Mouse (Mus musculus): ENCODE measurements around the gene Ubr2. TPM values are rescaled to one million over a fixed set of nuclear protein-coding genes. Genes with fewer than 3 reads are reported as not detected.

Ubr2 gene
- polyA plus RNA-seq, 1 experiment from 2014 or later, result 15.8 TPM

DNA sequence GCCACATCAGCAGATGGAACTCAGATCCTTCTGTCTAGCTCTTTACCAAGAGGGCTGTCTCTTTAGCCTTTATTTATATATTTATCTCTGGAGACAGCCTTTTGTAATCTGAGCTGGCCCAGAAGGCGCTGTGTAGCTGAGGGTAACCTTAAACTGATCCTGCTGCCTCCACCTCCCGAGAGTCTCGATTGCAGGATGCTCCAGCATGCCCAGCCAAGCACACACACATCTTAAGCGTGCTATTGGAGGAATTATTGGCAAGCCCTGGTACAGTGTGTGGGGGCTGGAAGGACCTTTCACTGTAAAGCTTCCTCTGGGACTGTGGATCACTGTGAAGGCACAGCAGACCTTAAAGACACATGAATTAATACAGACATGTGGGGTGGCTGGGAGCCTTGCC is 91.4 kb downstream of the Ubr2 start:
- H3K9ac ChIP-seq, result no peak overlapping the region
- H3K9me3 ChIP-seq, result no peaks in the 10 kb centered on the region
- no peak for ATAC-seq (ENCODE audit: insufficient read depth, low FRiP score, low read depth)
- no peak overlapping the region for H3K4me2 ChIP-seq
- H3K27ac ChIP-seq, result no peak overlapping the region
- no peaks in the 10 kb centered on the region for H3K36me3 ChIP-seq
- H3K27me3 ChIP-seq (replicated peaks), result no peaks in the 10 kb centered on the region
- H3K4me3 ChIP-seq (replicated peaks), result no peak overlapping the region
- no peaks in the 10 kb centered on the region for H3K4me1 ChIP-seq
- WGBS, result 18% methylated on average over 4 of the region's 4 CpGs

GRCm38 (mm10) chr17:46915129-46915528 is 95.2 kb downstream of the Ubr2 start:
- WGBS, result 53% methylated on average over 3 of the region's 3 CpGs
- no peak overlapping the region for H3K27ac ChIP-seq
- H3K9me3 ChIP-seq, result no peaks in the 10 kb centered on the region
- no peaks in the 10 kb centered on the region for H3K27me3 ChIP-seq (replicated peaks)
- H3K4me2 ChIP-seq, result no peak overlapping the region
- H3K4me1 ChIP-seq, result no peaks in the 10 kb centered on the region
- peak; percentile 13; the same call in 1 of the 2 replicates for ATAC-seq (ENCODE audit: insufficient read depth, low FRiP score, low read depth)
- no peak overlapping the region for H3K4me3 ChIP-seq (replicated peaks)
- no peak overlapping the region for H3K9ac ChIP-seq
- H3K36me3 ChIP-seq, result no peaks in the 10 kb centered on the region

DNA sequence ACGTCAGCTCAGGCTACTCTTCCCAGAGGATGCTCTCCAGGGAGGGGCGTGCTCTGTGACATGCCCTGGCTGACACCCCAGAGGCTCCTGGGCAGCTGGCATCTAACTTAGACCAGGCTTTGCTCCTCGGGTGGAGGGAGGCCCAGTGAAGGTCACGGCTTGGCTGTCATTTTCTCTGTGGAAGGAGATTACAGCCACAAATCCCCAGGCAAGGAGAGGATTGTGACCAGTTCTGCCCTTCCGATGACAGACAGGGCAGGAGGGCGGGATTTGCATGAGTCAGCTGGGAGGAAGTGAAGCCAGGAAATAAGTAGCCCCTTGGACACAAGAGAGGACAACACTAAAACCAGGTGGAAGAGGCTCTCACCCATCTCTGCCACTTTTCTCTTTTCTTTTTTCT is 98.0 kb downstream of the Ubr2 start:
- Histone ChIP-seq H3K36me3 (no peaks in the 10 kb centered on the region), H3K4me1 (no peaks in the 10 kb centered on the region), H3K4me2 (no peak overlapping the region), H3K4me3 (replicated peaks) (no peak overlapping the region), H3K9ac (no peak overlapping the region), H3K27me3 (replicated peaks) (no peaks in the 10 kb centered on the region), H3K27ac (no peak overlapping the region), H3K9me3 (no peaks in the 10 kb centered on the region)
- 42% methylated on average over 6 of the region's 6 CpGs for WGBS
- ATAC-seq (ENCODE audit: insufficient read depth, low FRiP score, low read depth), result no peak

- no peak within 1 kb of the TSS for H3K4me3 ChIP-seq (replicated peaks)
- no peak within 1 kb of the TSS for H3K9ac ChIP-seq
- no peaks in the 10 kb centered on the region for H3K4me1 ChIP-seq
- H3K4me2 ChIP-seq, result no peak within 1 kb of the TSS
- no peaks in the 10 kb centered on the region for H3K9me3 ChIP-seq
- no peak for ATAC-seq (ENCODE audit: insufficient read depth, low FRiP score, low read depth)
- H3K27ac ChIP-seq, result no peak within 1 kb of the TSS
- H3K27me3 ChIP-seq (replicated peaks), result no peaks in the 10 kb centered on the region
- H3K36me3 ChIP-seq, result no peaks in the 10 kb centered on the region
- WGBS, result 85% methylated on average over 10 of the region's 10 CpGs
These were observed 100.2 kb downstream of the Ubr2 start, which contains the start of gene Prph2 for GRCm38 (mm10) chr17:46910186-46910585. Prph2 (plus strand) TSS chr17:46910459.

DNA sequence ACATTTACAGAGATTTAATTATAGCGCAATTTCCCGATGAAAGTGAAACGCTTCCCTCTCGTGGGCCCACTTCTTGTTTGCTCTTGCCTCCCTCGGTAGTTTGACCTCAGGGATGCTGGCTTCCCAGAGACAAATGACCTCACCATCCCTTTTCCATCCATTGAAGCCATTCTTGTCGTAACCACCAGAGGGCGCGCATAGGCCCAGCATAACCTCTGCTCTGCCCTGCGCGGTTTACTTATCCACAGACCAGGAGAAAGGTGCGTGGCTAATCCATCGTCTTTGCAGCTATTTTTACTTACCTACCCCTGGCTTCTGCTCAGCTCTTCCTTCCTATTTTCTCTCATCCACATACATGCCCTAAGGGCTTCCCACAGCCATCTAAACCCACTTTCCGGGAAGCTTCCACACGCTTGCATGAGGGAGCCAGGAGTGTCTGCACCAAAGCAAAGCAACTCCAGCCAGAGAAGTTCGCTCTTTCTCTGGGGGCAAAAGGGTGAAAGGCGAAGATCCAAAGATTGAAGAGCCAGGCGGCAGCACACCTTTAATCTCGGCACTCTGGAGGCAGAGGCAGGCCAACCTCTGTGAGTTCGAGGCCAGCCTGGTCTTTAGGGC is 106.4 kb downstream of the Ubr2 start:
- 21% methylated on average over 19 of the region's 19 CpGs for WGBS
- H3K27me3 ChIP-seq (replicated peaks), result no peaks in the 10 kb centered on the region
- no peak overlapping the region for H3K4me3 ChIP-seq (replicated peaks)
- ATAC-seq (ENCODE audit: insufficient read depth, low FRiP score, low read depth), result peak; percentile 76; the same call in 1 of the 2 replicates
- no peaks in the 10 kb centered on the region for H3K4me1 ChIP-seq
- H3K4me2 ChIP-seq, result no peak overlapping the region
- H3K9me3 ChIP-seq, result no peaks in the 10 kb centered on the region
- H3K36me3 ChIP-seq, result no peaks in the 10 kb centered on the region
- no peak overlapping the region for H3K9ac ChIP-seq
- H3K27ac ChIP-seq, result no peak overlapping the region

DNA sequence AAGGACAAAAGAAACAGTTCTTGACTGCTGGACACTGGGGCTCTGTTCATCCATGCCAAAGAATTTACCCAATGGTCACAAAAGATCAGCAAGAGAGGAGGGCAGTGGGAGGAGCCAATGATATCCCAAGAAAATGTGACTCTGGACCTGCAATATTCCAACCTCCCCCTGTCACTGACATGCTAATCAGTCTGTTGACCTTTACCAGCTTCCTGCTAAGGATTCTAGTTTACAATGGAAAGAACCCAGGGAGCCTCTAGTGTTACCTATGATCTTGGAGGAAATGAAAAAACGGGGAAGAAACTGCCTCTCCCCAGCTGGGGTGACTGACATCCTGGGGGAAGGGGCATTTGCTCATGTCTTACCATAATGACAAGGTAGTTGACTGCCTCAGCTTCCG is 109.4 kb downstream of the Ubr2 start:
- H3K36me3 ChIP-seq, result no peaks in the 10 kb centered on the region
- ATAC-seq (ENCODE audit: insufficient read depth, low FRiP score, low read depth), result no peak
- 59% methylated on average over 2 of the region's 2 CpGs for WGBS
- no peak overlapping the region for H3K4me3 ChIP-seq (replicated peaks)
- H3K4me2 ChIP-seq, result no peak overlapping the region
- H3K9ac ChIP-seq, result no peak overlapping the region
- no peaks in the 10 kb centered on the region for H3K27me3 ChIP-seq (replicated peaks)
- H3K9me3 ChIP-seq, result no peaks in the 10 kb centered on the region
- H3K27ac ChIP-seq, result no peak overlapping the region
- peaks cover 8% of the 10 kb centered on the region; the same call in 1 of the 2 replicates for H3K4me1 ChIP-seq

GRCm38 (mm10) chr17:46897221-46897950 is 113.0 kb downstream of the Ubr2 start:
- Histone ChIP-seq H3K27me3 (replicated peaks) (no peaks in the 10 kb centered on the region), H3K4me2 (0 out of 2 replicates have a peak overlapping the region, but pooled peaks have one; percentile 11), H3K27ac (peak overlapping the region; percentile 1; the same call in 1 of the 2 replicates), H3K4me1 (peaks cover 12% of the 10 kb centered on the region), H3K4me3 (replicated peaks) (no peak overlapping the region), H3K9ac (no peak overlapping the region), H3K36me3 (no peaks in the 10 kb centered on the region), H3K9me3 (no peaks in the 10 kb centered on the region)
- 30% methylated on average over 13 of the region's 13 CpGs for WGBS
- ATAC-seq (ENCODE audit: insufficient read depth, low FRiP score, low read depth), result no peak

- Histone ChIP-seq H3K4me1 (peaks cover 24% of the 10 kb centered on the region), H3K27me3 (replicated peaks) (no peaks in the 10 kb centered on the region), H3K4me2 (no peak overlapping the region), H3K9ac (no peak overlapping the region), H3K36me3 (no peaks in the 10 kb centered on the region), H3K27ac (no peak overlapping the region), H3K9me3 (no peaks in the 10 kb centered on the region), H3K4me3 (replicated peaks) (no peak overlapping the region)
- ATAC-seq (ENCODE audit: insufficient read depth, low FRiP score, low read depth), result no peak
- WGBS, result 84% methylated on average over 9 of the region's 9 CpGs
These were observed 114.9 kb downstream of the Ubr2 start for GRCm38 (mm10) chr17:46895426-46895825.

DNA sequence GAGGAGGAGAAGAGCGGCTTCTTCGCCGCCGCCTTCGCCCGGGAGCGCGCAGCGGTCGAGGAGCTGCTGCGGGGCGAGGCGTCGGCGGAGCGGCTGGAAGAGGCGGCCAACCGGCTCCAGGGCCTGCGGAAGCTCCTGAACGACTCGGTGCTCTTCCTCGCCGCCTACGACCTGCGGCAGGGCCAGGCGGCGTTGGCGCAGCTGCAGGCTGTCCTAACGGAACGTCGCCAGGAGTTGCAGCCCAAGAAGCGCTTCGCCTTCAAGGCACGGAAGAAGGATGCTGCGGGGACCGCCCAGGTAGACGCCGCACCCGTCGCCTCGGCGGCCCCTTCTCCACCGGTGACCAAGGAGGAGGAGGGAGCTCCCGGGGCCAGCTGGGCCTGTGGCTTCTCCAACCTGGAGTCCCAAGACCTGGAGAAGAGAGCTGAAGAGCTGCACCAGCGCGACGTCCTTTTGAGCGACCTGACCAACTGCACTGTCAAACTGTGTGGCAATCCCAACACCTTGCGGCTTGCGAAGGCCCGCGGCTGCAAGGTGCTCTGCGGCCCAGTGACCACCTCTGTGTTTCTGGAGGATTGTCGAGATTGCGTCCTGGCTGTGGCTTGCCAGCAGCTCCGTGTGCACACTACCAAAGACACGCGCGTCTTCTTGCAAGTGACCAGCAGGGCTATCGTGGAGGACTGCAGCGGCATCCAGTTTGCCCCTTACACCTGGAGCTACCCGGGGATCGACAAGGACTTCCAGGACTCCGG is 119.3 kb downstream of the Ubr2 start:
- peak; percentile 20; the same call in 1 of the 2 replicates for ATAC-seq (ENCODE audit: insufficient read depth, low FRiP score, low read depth)
- H3K9ac ChIP-seq, result peak overlapping the region; percentile 95
- no peaks in the 10 kb centered on the region for H3K9me3 ChIP-seq

GRCm38 (mm10) chr17:46890116-46890815 is 120.1 kb downstream of the Ubr2 start, which contains the start of gene Tbcc:
Tbcc (plus strand) TSS chr17:46890684.
- Histone ChIP-seq H3K27ac (peak within 1 kb of the TSS; percentile 98), H3K36me3 (no peaks in the 10 kb centered on the region), H3K9me3 (no peaks in the 10 kb centered on the region), H3K4me3 (replicated peaks) (peak within 1 kb of the TSS; percentile 92), H3K9ac (peak within 1 kb of the TSS; percentile 95), H3K4me1 (peaks cover 28% of the 10 kb centered on the region), H3K4me2 (peak within 1 kb of the TSS; percentile 94), H3K27me3 (replicated peaks) (no peaks in the 10 kb centered on the region)
- ATAC-seq (ENCODE audit: insufficient read depth, low FRiP score, low read depth), result peak; percentile 89
- under 1% methylated on average over 40 of the region's 40 CpGs for WGBS

More for the DNA sequence above, 119.3 kb downstream of the Ubr2 start:
- no peaks in the 10 kb centered on the region for H3K27me3 ChIP-seq (replicated peaks)
- under 1% methylated on average over 62 of the region's 64 CpGs for WGBS
- H3K4me2 ChIP-seq, result peak overlapping the region; percentile 94
- H3K27ac ChIP-seq, result peak overlapping the region; percentile 88
- no peaks in the 10 kb centered on the region for H3K36me3 ChIP-seq
- H3K4me3 ChIP-seq (replicated peaks), result peak overlapping the region; percentile 92
- H3K4me1 ChIP-seq, result peaks cover 23% of the 10 kb centered on the region

- Histone ChIP-seq H3K36me3 (no peaks in the 10 kb centered on the region), H3K9me3 (no peaks in the 10 kb centered on the region), H3K27ac (peak overlapping the region; percentile 98), H3K4me2 (peak overlapping the region; percentile 92), H3K4me3 (replicated peaks) (peak overlapping the region; percentile 66), H3K4me1 (peaks cover 28% of the 10 kb centered on the region), H3K9ac (peak overlapping the region; percentile 71), H3K27me3 (replicated peaks) (no peaks in the 10 kb centered on the region)
- under 1% methylated on average over 44 of the region's 44 CpGs for WGBS
- ATAC-seq (ENCODE audit: insufficient read depth, low FRiP score, low read depth), result peak; percentile 24
These were observed 120.8 kb downstream of the Ubr2 start for GRCm38 (mm10) chr17:46889450-46890084.
